Mouse (Mus musculus): ENCODE measurements at regions not wholly inside any gene's neighbourhood (a gene's known extent, or its start where the extent isn't known, plus 50 kb on each side); places are given as distances from the start of the nearest gene placed in this dataset.

- Histone ChIP-seq H3K4me2 (ENCODE audit: low read length) (no peak overlapping the region), H3K36me3 (ENCODE audit: insufficient read depth, low read length) (no peaks in the 10 kb centered on the region), H3K9me3 (replicated peaks; ENCODE audit: low read length) (no peaks in the 10 kb centered on the region), H3K4me1 (replicated peaks; ENCODE audit: insufficient read depth, low read length) (peaks cover 8% of the 10 kb centered on the region), H3K4me3 (replicated peaks; ENCODE audit: low read depth, low read length) (no peak overlapping the region), H3K27me3 (ENCODE audit: insufficient read depth, low read length) (peaks cover 11% of the 10 kb centered on the region; the same call in 1 of the 2 replicates), H3K27ac (no peak overlapping the region), H3K9ac (ENCODE audit: low read depth, low read length) (no peak overlapping the region)
- 19% methylated on average over 12 of the region's 12 CpGs for WGBS
- no peak for TF ChIP-seq CTCF (IDR thresholded peaks at IDR 0.05; ENCODE audit: low read depth)
- DNase-seq (ENCODE audit: low spot score) (peak; percentile 78), ATAC-seq (replicated peaks; ENCODE audit: low FRiP score, low read depth) (no peak)
These were observed 67.8 kb downstream of the Gm10320 start for GRCm38 (mm10) chr13:98424000-98424399.

DNA sequence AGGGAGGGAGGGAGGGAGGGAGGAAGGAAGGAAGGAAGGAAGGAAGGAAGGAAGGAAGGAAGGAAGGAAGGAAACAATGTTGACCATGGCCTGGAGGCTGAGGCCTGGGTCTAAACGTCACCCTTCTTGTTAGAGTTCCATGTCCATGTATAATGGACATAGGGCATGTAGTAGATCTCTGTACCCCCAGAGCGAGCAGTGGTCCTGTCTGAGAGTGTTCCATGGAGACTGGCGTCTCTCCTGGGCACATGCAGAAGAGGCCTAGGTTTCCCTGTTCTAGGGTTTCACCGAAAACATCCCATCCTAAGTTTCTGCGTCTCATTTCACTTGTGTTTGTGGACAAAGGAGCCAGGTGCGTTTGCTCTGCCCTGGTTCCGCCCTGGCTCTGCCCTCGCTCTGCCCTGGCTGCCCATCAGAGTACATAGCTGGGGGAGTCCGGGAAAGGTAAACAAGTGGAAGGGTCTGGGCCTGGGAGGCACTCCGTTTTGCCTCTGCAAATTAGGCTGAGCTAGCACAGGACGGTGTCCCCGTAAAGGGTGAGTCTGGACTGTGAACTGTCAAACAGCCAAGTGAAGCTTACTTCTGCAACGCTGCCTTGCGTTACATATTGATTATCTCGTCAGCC, 66.5 kb downstream of the Foxd1 start:
- H3K9ac ChIP-seq (ENCODE audit: low read depth, low read length): no peak overlapping the region
- H3K4me3 ChIP-seq (replicated peaks; ENCODE audit: low read depth, low read length): no peak overlapping the region
- H3K27me3 ChIP-seq (ENCODE audit: insufficient read depth, low read length): 0 out of 2 replicates have a peak, but pooled peaks cover 5% of the 10 kb centered on the region
- no peak overlapping the region for H3K4me2 ChIP-seq (ENCODE audit: low read length)
- H3K4me1 ChIP-seq (replicated peaks; ENCODE audit: insufficient read depth, low read length): peaks cover 3% of the 10 kb centered on the region; the same call in 1 of the 2 replicates
- TF ChIP-seq CTCF (IDR thresholded peaks at IDR 0.05; ENCODE audit: low read depth): no peak
- ATAC-seq (replicated peaks; ENCODE audit: low FRiP score, low read depth): no peak
- H3K27ac ChIP-seq: no peak overlapping the region
- WGBS: 48% methylated on average over 15 of the region's 15 CpGs
- H3K9me3 ChIP-seq (replicated peaks; ENCODE audit: low read length): no peaks in the 10 kb centered on the region
- H3K36me3 ChIP-seq (ENCODE audit: insufficient read depth, low read length): no peaks in the 10 kb centered on the region
- DNase-seq (ENCODE audit: low spot score): peak; percentile 36

GRCm38 (mm10) chr13:98417736-98418135, 63.7 kb downstream of the Foxd1 start:
- H3K4me3 ChIP-seq (replicated peaks; ENCODE audit: low read depth, low read length): no peak overlapping the region
- no peak for TF ChIP-seq CTCF (IDR thresholded peaks at IDR 0.05; ENCODE audit: low read depth)
- 76% methylated on average over 4 of the region's 4 CpGs for WGBS
- no peaks in the 10 kb centered on the region for H3K9me3 ChIP-seq (replicated peaks; ENCODE audit: low read length)
- no peak for ATAC-seq (replicated peaks; ENCODE audit: low FRiP score, low read depth)
- no peak for DNase-seq (ENCODE audit: low spot score)
- no peaks in the 10 kb centered on the region for H3K36me3 ChIP-seq (ENCODE audit: insufficient read depth, low read length)
- no peak overlapping the region for H3K4me2 ChIP-seq (ENCODE audit: low read length)
- H3K4me1 ChIP-seq (replicated peaks; ENCODE audit: insufficient read depth, low read length): no peaks in the 10 kb centered on the region; the same call in 1 of the 2 replicates
- no peak overlapping the region for H3K9ac ChIP-seq (ENCODE audit: low read depth, low read length)
- H3K27ac ChIP-seq: no peak overlapping the region
- no peaks in the 10 kb centered on the region for H3K27me3 ChIP-seq (ENCODE audit: insufficient read depth, low read length)

DNA sequence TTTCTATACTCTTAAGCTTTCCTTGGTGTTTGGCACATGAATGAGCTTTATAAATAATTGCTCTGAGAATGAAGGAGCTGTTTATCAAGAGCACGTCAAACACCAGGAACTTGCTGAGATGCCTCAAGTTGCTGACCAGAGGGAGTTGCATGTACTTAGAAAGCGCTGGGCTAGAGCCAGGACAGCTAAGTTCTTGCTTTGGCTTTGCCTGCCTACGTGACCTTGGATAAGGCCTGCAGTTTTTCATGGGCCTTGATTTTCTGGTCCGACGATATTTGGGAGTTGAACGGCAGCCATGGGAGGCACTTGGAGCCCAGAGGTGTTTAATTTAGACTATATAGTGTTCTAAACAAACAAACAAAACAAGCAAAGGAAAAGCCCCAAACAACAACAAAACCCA, 62.4 kb downstream of the Foxd1 start:
- no peak overlapping the region for H3K9ac ChIP-seq (ENCODE audit: low read depth, low read length)
- TF ChIP-seq CTCF (IDR thresholded peaks at IDR 0.05; ENCODE audit: low read depth): no peak
- H3K27me3 ChIP-seq (ENCODE audit: insufficient read depth, low read length): no peaks in the 10 kb centered on the region
- DNase-seq (ENCODE audit: low spot score) (no peak), ATAC-seq (replicated peaks; ENCODE audit: low FRiP score, low read depth) (no peak)
- H3K9me3 ChIP-seq (replicated peaks; ENCODE audit: low read length): no peaks in the 10 kb centered on the region
- no peak overlapping the region for H3K4me3 ChIP-seq (replicated peaks; ENCODE audit: low read depth, low read length)
- H3K4me2 ChIP-seq (ENCODE audit: low read length): no peak overlapping the region
- H3K27ac ChIP-seq: no peak overlapping the region
- WGBS: 45% methylated on average over 6 of the region's 6 CpGs
- no peaks in the 10 kb centered on the region for H3K36me3 ChIP-seq (ENCODE audit: insufficient read depth, low read length)
- H3K4me1 ChIP-seq (replicated peaks; ENCODE audit: insufficient read depth, low read length): no peaks in the 10 kb centered on the region; the same call in 1 of the 2 replicates

DNA sequence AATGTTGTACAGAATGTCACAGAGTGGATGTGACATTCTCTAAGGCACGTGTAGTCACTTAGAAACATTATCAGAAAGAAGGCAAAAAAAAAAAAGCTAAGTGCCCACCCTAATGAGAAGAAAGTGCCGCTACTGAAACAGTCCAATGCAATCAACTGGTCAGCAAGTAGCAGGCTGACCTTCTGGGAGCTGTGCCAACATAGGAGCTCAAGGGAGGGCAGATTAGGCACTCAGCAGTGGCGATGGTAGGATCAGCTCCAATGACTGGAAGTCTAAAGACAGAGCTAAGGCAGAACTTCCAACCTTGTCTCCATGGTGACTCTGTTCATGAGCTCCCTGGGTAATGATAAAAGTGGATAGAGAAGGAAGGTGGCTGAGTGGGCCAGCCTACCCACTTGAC, 60.8 kb downstream of the Foxd1 start:
- ATAC-seq (replicated peaks; ENCODE audit: low FRiP score, low read depth) (no peak), DNase-seq (ENCODE audit: low spot score) (no peak)
- H3K27me3 ChIP-seq (ENCODE audit: insufficient read depth, low read length): no peaks in the 10 kb centered on the region

GRCm38 (mm10) chr13:98413233-98413632, 59.2 kb downstream of the Foxd1 start:
- Histone ChIP-seq H3K27ac (no peak overlapping the region), H3K4me1 (replicated peaks; ENCODE audit: insufficient read depth, low read length) (no peaks in the 10 kb centered on the region; the same call in 1 of the 2 replicates), H3K4me3 (replicated peaks; ENCODE audit: low read depth, low read length) (no peak overlapping the region), H3K9ac (ENCODE audit: low read depth, low read length) (no peak overlapping the region), H3K27me3 (ENCODE audit: insufficient read depth, low read length) (no peaks in the 10 kb centered on the region), H3K9me3 (replicated peaks; ENCODE audit: low read length) (no peaks in the 10 kb centered on the region), H3K4me2 (ENCODE audit: low read length) (no peak overlapping the region), H3K36me3 (ENCODE audit: insufficient read depth, low read length) (no peaks in the 10 kb centered on the region)
- WGBS: 56% methylated on average over 4 of the region's 4 CpGs
- DNase-seq (ENCODE audit: low spot score) (no peak), ATAC-seq (replicated peaks; ENCODE audit: low FRiP score, low read depth) (no peak)
- no peak for TF ChIP-seq CTCF (IDR thresholded peaks at IDR 0.05; ENCODE audit: low read depth)

More for the DNA sequence above, 60.8 kb downstream of the Foxd1 start:
- Histone ChIP-seq H3K27ac (no peak overlapping the region), H3K4me1 (replicated peaks; ENCODE audit: insufficient read depth, low read length) (no peaks in the 10 kb centered on the region; the same call in 1 of the 2 replicates), H3K9ac (ENCODE audit: low read depth, low read length) (no peak overlapping the region), H3K4me2 (ENCODE audit: low read length) (no peak overlapping the region), H3K36me3 (ENCODE audit: insufficient read depth, low read length) (no peaks in the 10 kb centered on the region), H3K9me3 (replicated peaks; ENCODE audit: low read length) (no peaks in the 10 kb centered on the region), H3K4me3 (replicated peaks; ENCODE audit: low read depth, low read length) (no peak overlapping the region)
- TF ChIP-seq CTCF (IDR thresholded peaks at IDR 0.05; ENCODE audit: low read depth): no peak
- WGBS: 51% methylated on average over 3 of the region's 3 CpGs

All from kidney, postnatal 0 days (tissue).